Mouse (Mus musculus): ENCODE measurements around the gene Slc39a5. TPM values are rescaled to one million over a fixed set of nuclear protein-coding genes. Genes with fewer than 3 reads are reported as not detected.

Gene Slc39a5
- total and polyA plus RNA-seq, 3 experiments = not detected

- peak; percentile 33 for TF ChIP-seq CHD2 (IDR thresholded peaks at IDR 0.05; ENCODE audit: low read length)
- no peak for TF ChIP-seq HCFC1 (IDR thresholded peaks at IDR 0.05; ENCODE audit: low read depth, low read length)
- peak; percentile 48; the same call in 1 of the 2 replicates for TF ChIP-seq MAX (IDR thresholded peaks at IDR 0.05; ENCODE audit: low read length)
- TF ChIP-seq POLR2AphosphoS2 (IDR thresholded peaks at IDR 0.05; ENCODE audit: low read length) = peak; percentile 52; the same call in 1 of the 2 replicates
- no peak for TF ChIP-seq RCOR1 (IDR thresholded peaks at IDR 0.05; ENCODE audit: low read depth, low read length)
- TF ChIP-seq USF1 (IDR thresholded peaks at IDR 0.05; ENCODE audit: low read depth, low read length) = no peak; the same call in 1 of the 2 replicates
- 0 out of 2 replicates have a peak, but pooled peaks have one; percentile 53 for TF ChIP-seq JUND (IDR thresholded peaks at IDR 0.05; ENCODE audit: low read depth, low read length)
- TF ChIP-seq POLR2AphosphoS5 (IDR thresholded peaks at IDR 0.05; ENCODE audit: borderline replicate concordance, low read depth, low read length) = no peak
- TF ChIP-seq EP300 (IDR thresholded peaks at IDR 0.05; ENCODE audit: low read depth in 1 of 2, low read length in 2 of 2) = no peak
- TF ChIP-seq NRF1 (IDR thresholded peaks at IDR 0.05; ENCODE audit: insufficient read depth, low read depth, low read length, poor library complexity, severe bottlenecking) = no peak
- no peak for TF ChIP-seq MAFK (IDR thresholded peaks at IDR 0.05; ENCODE audit: borderline replicate concordance, low read depth, low read length)
- TF ChIP-seq ELF1 (IDR thresholded peaks at IDR 0.05; ENCODE audit: low read depth, low read length) = no peak
- no peak for TF ChIP-seq USF2 (IDR thresholded peaks at IDR 0.05; ENCODE audit: borderline replicate concordance in 1 of 2, insufficient read depth in 1 of 2, low read depth in 1 of 2, low read length in 2 of 2)
- TF ChIP-seq CHD1 (IDR thresholded peaks at IDR 0.05; ENCODE audit: low read depth, low read length) = peak; percentile 91; the same call in 1 of the 2 replicates
- TF ChIP-seq UBTF (IDR thresholded peaks at IDR 0.05; ENCODE audit: borderline replicate concordance, insufficient read depth, low read depth, low read length) = no peak
- TF ChIP-seq CTCF (IDR thresholded peaks at IDR 0.05 in 2 of 3, conservative IDR thresholded peaks at IDR 0.05 in 1 of 3; ENCODE audit: control insufficient read depth in 1 of 3, insufficient read depth in 1 of 3, low read depth in 2 of 3, low read length in 3 of 3, poor library complexity in 1 of 3, severe bottlenecking in 1 of 3) = no peak
- peak in 1 of 2 experiments; percentile 31; a peak in 2 of 4 replicates for TF ChIP-seq POLR2A (IDR thresholded peaks at IDR 0.05; ENCODE audit: control insufficient read depth in 1 of 2, insufficient read depth in 1 of 2, low read depth in 1 of 2, low read length in 2 of 2, poor library complexity in 1 of 2)
- peak; percentile 83 for TF ChIP-seq SIN3A (IDR thresholded peaks at IDR 0.05; ENCODE audit: low read length)
- peak; percentile 30; the same call in 1 of the 2 replicates for TF ChIP-seq GATA1 (IDR thresholded peaks at IDR 0.05; ENCODE audit: low read depth, low read length)
Observed at GRCm38 (mm10) chr10:128369218-128369543, 31.8 kb downstream of the Slc39a5 start (continued).

GRCm38 (mm10) chr10:128368402-128369217 is 32.4 kb downstream of the Slc39a5 start, which contains the start of gene Coq10a:
Gene Coq10a, minus strand, starts transcription at chr10:128368997.
- peak within 1 kb of the TSS; percentile 63 to 94 for H3K4me3 ChIP-seq (ENCODE audit: control insufficient read depth in 1 of 2, insufficient read depth in 1 of 2, low read depth in 2 of 2, low read length in 2 of 2)
- H3K27me3 ChIP-seq (ENCODE audit: control insufficient read depth in 1 of 2, insufficient read depth in 2 of 2, low read length in 2 of 2) = no peaks in the 10 kb centered on the region
- peak; percentile 92 for DNase-seq (ENCODE audit: low read depth, low spot score)
- H3K9me3 ChIP-seq (replicated peaks; ENCODE audit: insufficient read depth, low read length) = no peaks in the 10 kb centered on the region
- H3K79me2 ChIP-seq (ENCODE audit: control insufficient read depth, insufficient read depth, low read length, poor library complexity) = peaks cover 2% of the 10 kb centered on the region; the same call in 1 of the 2 replicates
- peaks cover 11 to 18% of the 10 kb centered on the region in 2 experiments for H3K4me1 ChIP-seq (ENCODE audit: control insufficient read depth in 1 of 2, insufficient read depth in 2 of 2, low read length in 2 of 2)
- H3K27ac ChIP-seq (ENCODE audit: control insufficient read depth, low read depth, low read length) = peak within 1 kb of the TSS; percentile 83
- H3K36me3 ChIP-seq (ENCODE audit: control insufficient read depth in 1 of 2, insufficient read depth in 2 of 2, low read length in 2 of 2) = peaks cover 1 to 13% of the 10 kb centered on the region in 2 experiments
- H3K9ac ChIP-seq (ENCODE audit: control insufficient read depth, low read depth, low read length, poor library complexity, severe bottlenecking) = peak within 1 kb of the TSS; percentile 87
- TF ChIP-seq MYC (IDR thresholded peaks at IDR 0.05; ENCODE audit: low read depth, low read length) = 0 out of 2 replicates have a peak, but pooled peaks have one; percentile 23
- TF ChIP-seq ELF1 (IDR thresholded peaks at IDR 0.05; ENCODE audit: low read depth, low read length) = 0 out of 2 replicates have a peak, but pooled peaks have one; percentile 44
- no peak for TF ChIP-seq MEF2A (IDR thresholded peaks at IDR 0.05; ENCODE audit: extremely low read depth, insufficient replicate concordance, low read depth, low read length, poor library complexity, severe bottlenecking)
- TF ChIP-seq NRF1 (IDR thresholded peaks at IDR 0.05; ENCODE audit: insufficient read depth, low read depth, low read length, poor library complexity, severe bottlenecking) = 0 out of 2 replicates have a peak, but pooled peaks have one; percentile 25
- TF ChIP-seq POLR2AphosphoS2 (IDR thresholded peaks at IDR 0.05; ENCODE audit: low read length) = peak; percentile 97
- peak; percentile 91 for TF ChIP-seq NELFE (IDR thresholded peaks at IDR 0.05; ENCODE audit: low read depth, low read length)
- no peak for TF ChIP-seq POLR2AphosphoS5 (IDR thresholded peaks at IDR 0.05; ENCODE audit: borderline replicate concordance, low read depth, low read length)
- TF ChIP-seq GATA1 (IDR thresholded peaks at IDR 0.05; ENCODE audit: low read depth, low read length) = no peak
- TF ChIP-seq BHLHE40 (IDR thresholded peaks at IDR 0.05; ENCODE audit: borderline replicate concordance, low read depth, low read length) = no peak
- TF ChIP-seq CHD1 (IDR thresholded peaks at IDR 0.05; ENCODE audit: low read depth, low read length) = no peak
- no peak for TF ChIP-seq CHD2 (IDR thresholded peaks at IDR 0.05; ENCODE audit: low read length)
- no peak for TF ChIP-seq GABPA (IDR thresholded peaks at IDR 0.05; ENCODE audit: low read depth, low read length)
- TF ChIP-seq MXI1 (IDR thresholded peaks at IDR 0.05; ENCODE audit: low read depth, low read length) = peak; percentile 68; the same call in 1 of the 2 replicates
- no peak; the same call in 1 of the 2 replicates for TF ChIP-seq MAX (IDR thresholded peaks at IDR 0.05; ENCODE audit: low read length)
- TF ChIP-seq JUND (IDR thresholded peaks at IDR 0.05; ENCODE audit: low read depth, low read length) = no peak
- no peak for TF ChIP-seq TCF12 (IDR thresholded peaks at IDR 0.05; ENCODE audit: low read depth, low read length)
- peak; percentile 89; the same call in 1 of the 2 replicates for TF ChIP-seq ZMIZ1 (IDR thresholded peaks at IDR 0.05; ENCODE audit: low read depth, low read length)
- no peak for TF ChIP-seq SMC3 (IDR thresholded peaks at IDR 0.05; ENCODE audit: low read depth, low read length)
- TF ChIP-seq TBP (IDR thresholded peaks at IDR 0.05; ENCODE audit: low read depth, low read length) = no peak; the same call in 1 of the 2 replicates
- 0 out of 2 replicates have a peak, but pooled peaks have one; percentile 43 for TF ChIP-seq UBTF (IDR thresholded peaks at IDR 0.05; ENCODE audit: borderline replicate concordance, insufficient read depth, low read depth, low read length)
